Mouse (Mus musculus): ENCODE measurements at regions not wholly inside any gene's neighbourhood (a gene's known extent, or its start where the extent isn't known, plus 50 kb on each side); places are given as distances from the start of the nearest gene placed in this dataset.

GRCm38 (mm10) chr6:123930951-123931350 lies 77.7 kb upstream of the Vmn2r25 start:
- DNase-seq: peak; percentile 15 to 53

GRCm38 (mm10) chr6:123937930-123938329 lies 84.7 kb upstream of the Vmn2r25 start:
- no peak for DNase-seq

- no peak for DNase-seq
Measured at GRCm38 (mm10) chr6:123961321-123961720, 63.0 kb upstream of the Vmn2r26 start.

GRCm38 (mm10) chr6:123971180-123971579 lies 53.2 kb upstream of the Vmn2r26 start:
- DNase-seq: no peak

Measured in adrenal gland, postnatal 36 days (tissue).